Mouse (Mus musculus) MEL (cell line): ENCODE results near the gene Mnd1. TPM values are rescaled to one million over a fixed set of nuclear protein-coding genes. Genes with fewer than 3 reads are reported as not detected.

Source experiments
- DNase-seq: peaks from one replicate; pipeline ENCODE4 v3.0.0; 2011; ENCODE audit warnings: low read depth, low spot score
- H3K27ac ChIP-seq: 2 replicates; pipeline ENCODE4 v1.5.1; 2012; ENCODE audit warnings: low read depth, mild to moderate bottlenecking, control low read depth, low read length, moderate library complexity; ENCODE audit not compliant: control insufficient read depth
- H3K27me3 ChIP-seq, 2 experiments: fragments of 150-350 bp in 1 of 2; sonication (generic) in 1 of 2; 2 replicates each; pipeline ENCODE4 v1.6.1; 2012; ENCODE audit warnings: low read length in 2 of 2, mild to moderate bottlenecking in 2 of 2, improper control_type of control experiment in 1 of 2, moderate library complexity in 1 of 2; ENCODE audit not compliant: insufficient read depth in 2 of 2, control insufficient read depth in 1 of 2
- H3K36me3 ChIP-seq, 2 experiments: 2 replicates each; pipeline ENCODE4 v1.6.1; 2012 to 2014; ENCODE audit warnings: low read length in 2 of 2, improper control_type of control experiment in 1 of 2, inconsistent platforms in 1 of 2, mild to moderate bottlenecking in 1 of 2; ENCODE audit not compliant: insufficient read depth in 2 of 2, control insufficient read depth in 1 of 2
- H3K4me1 ChIP-seq, 2 experiments: fragments of 150-350 bp in 1 of 2; sonication (generic) in 1 of 2; 2 replicates each; pipeline ENCODE4 v1.6.1; 2012; ENCODE audit warnings: low read length in 2 of 2, improper control_type of control experiment in 1 of 2, mild to moderate bottlenecking in 1 of 2; ENCODE audit not compliant: insufficient read depth in 2 of 2, control insufficient read depth in 1 of 2
- H3K4me3 ChIP-seq, 2 experiments: fragments of 150-350 bp in 1 of 2; sonication (generic) in 1 of 2; 2 replicates each; pipeline ENCODE4 v1.5.1; 2012; ENCODE audit warnings: low read depth in 2 of 2, low read length in 2 of 2, mild to moderate bottlenecking in 2 of 2, moderate library complexity in 2 of 2, control low read depth in 1 of 2, improper control_type of control experiment in 1 of 2; ENCODE audit not compliant: control insufficient read depth in 1 of 2, insufficient read depth in 1 of 2
- H3K79me2 ChIP-seq: 2 replicates; pipeline ENCODE4 v1.6.1; 2012; ENCODE audit warnings: mild to moderate bottlenecking, low read length, moderate library complexity; ENCODE audit not compliant: control insufficient read depth, poor library complexity, insufficient read depth
- H3K9ac ChIP-seq: 2 replicates; pipeline ENCODE4 v1.6.1; 2012; ENCODE audit warnings: low read depth, mild to moderate bottlenecking, control low read depth, low read length, moderate library complexity; ENCODE audit not compliant: control insufficient read depth, poor library complexity, severe bottlenecking
- H3K9me3 ChIP-seq: fragments of 150-350 bp; sonication (generic); replicated peaks from 2 replicates; pipeline ENCODE4 v1.6.1; 2012; ENCODE audit warnings: mild to moderate bottlenecking, low read length, improper control_type of control experiment, moderate library complexity; ENCODE audit not compliant: insufficient read depth
- BHLHE40 ChIP-seq: IDR thresholded peaks from 2 replicates; pipeline ENCODE4 v1.6.1; 2012; ENCODE audit warnings: low read depth, mild to moderate bottlenecking, inconsistent platforms, low read length, improper control_type of control experiment, borderline replicate concordance
- CHD1 ChIP-seq: IDR thresholded peaks from 2 replicates; pipeline ENCODE4 v1.6.1; 2012; ENCODE audit warnings: low read depth, mild to moderate bottlenecking, inconsistent platforms, low read length, improper control_type of control experiment
- CHD2 ChIP-seq: IDR thresholded peaks from 2 replicates; pipeline ENCODE4 v1.6.1; 2011; ENCODE audit warnings: low read length, improper control_type of control experiment
- CTCF ChIP-seq, 3 experiments: IDR thresholded peaks in 2 of 3; conservative IDR thresholded peaks in 1 of 3; 2 replicates each; pipeline ENCODE4 v1.5.1; 2011 to 2012; ENCODE audit warnings: low read length in 3 of 3, low read depth in 2 of 3, mild to moderate bottlenecking in 2 of 3, improper control_type of control experiment in 1 of 3, inconsistent platforms in 1 of 3, mixed read lengths in 1 of 3, moderate library complexity in 1 of 3; ENCODE audit not compliant: control insufficient read depth in 1 of 3, insufficient read depth in 1 of 3, poor library complexity in 1 of 3, severe bottlenecking in 1 of 3
- HCFC1 ChIP-seq: IDR thresholded peaks from 2 replicates; pipeline ENCODE4 v1.6.1; 2012; ENCODE audit warnings: low read depth, mild to moderate bottlenecking, inconsistent platforms, low read length, improper control_type of control experiment, moderate library complexity
- JUND ChIP-seq: IDR thresholded peaks from 2 replicates; pipeline ENCODE4 v1.6.1; 2011; ENCODE audit warnings: low read depth, mild to moderate bottlenecking, improper control_type of control experiment, low read length
- MAFK ChIP-seq: IDR thresholded peaks from 2 replicates; pipeline ENCODE4 v1.6.1; 2011; ENCODE audit warnings: low read depth, mild to moderate bottlenecking, low read length, improper control_type of control experiment, borderline replicate concordance
- MXI1 ChIP-seq: IDR thresholded peaks from 2 replicates; pipeline ENCODE4 v1.6.1; 2011; ENCODE audit warnings: mild to moderate bottlenecking, low read depth, low read length, improper control_type of control experiment
- MYB ChIP-seq: IDR thresholded peaks from 2 replicates; pipeline ENCODE4 v1.6.1; 2011; ENCODE audit warnings: mild to moderate bottlenecking, low read depth, low read length, improper control_type of control experiment
- MYC ChIP-seq: IDR thresholded peaks from 2 replicates; pipeline ENCODE4 v1.6.1; 2011; ENCODE audit warnings: low read depth, mild to moderate bottlenecking, low read length, improper control_type of control experiment, moderate library complexity
- NELFE ChIP-seq: IDR thresholded peaks from 2 replicates; pipeline ENCODE4 v1.6.1; 2011; ENCODE audit warnings: low read depth, low read length, improper control_type of control experiment
- NRF1 ChIP-seq: IDR thresholded peaks from 2 replicates; pipeline ENCODE4 v1.6.1; 2014; ENCODE audit warnings: low read depth, mild to moderate bottlenecking, inconsistent platforms, low read length, improper control_type of control experiment, moderate library complexity; ENCODE audit not compliant: poor library complexity, insufficient read depth, severe bottlenecking
- POLR2A ChIP-seq, 2 experiments: IDR thresholded peaks; 2 replicates each; pipeline ENCODE4 v1.6.1; 2011 to 2012; ENCODE audit warnings: low read length in 2 of 2, mild to moderate bottlenecking in 2 of 2, control low read depth in 1 of 2, improper control_type of control experiment in 1 of 2, low read depth in 1 of 2, moderate library complexity in 1 of 2; ENCODE audit not compliant: control insufficient read depth in 1 of 2, insufficient read depth in 1 of 2, poor library complexity in 1 of 2
- POLR2AphosphoS5 ChIP-seq: IDR thresholded peaks from 2 replicates; pipeline ENCODE4 v1.6.1; 2012; ENCODE audit warnings: low read depth, borderline replicate concordance, mild to moderate bottlenecking, inconsistent platforms, low read length, moderate library complexity, mixed read lengths
- RAD21 ChIP-seq: IDR thresholded peaks from 2 replicates; pipeline ENCODE4 v1.6.1; 2011; ENCODE audit warnings: mild to moderate bottlenecking, low read depth, low read length, improper control_type of control experiment
- SIN3A ChIP-seq: IDR thresholded peaks from 2 replicates; pipeline ENCODE4 v1.6.1; 2012; ENCODE audit warnings: low read length, improper control_type of control experiment, inconsistent platforms
- SMC3 ChIP-seq: IDR thresholded peaks from 2 replicates; pipeline ENCODE4 v1.6.1; 2011; ENCODE audit warnings: low read depth, low read length, improper control_type of control experiment
- TCF12 ChIP-seq: IDR thresholded peaks from 2 replicates; pipeline ENCODE4 v1.6.1; 2014; ENCODE audit warnings: low read depth, mild to moderate bottlenecking, inconsistent platforms, low read length, improper control_type of control experiment, moderate library complexity
- UBTF ChIP-seq: IDR thresholded peaks from 2 replicates; pipeline ENCODE4 v1.6.1; 2012; ENCODE audit warnings: low read depth, mild to moderate bottlenecking, inconsistent platforms, low read length, improper control_type of control experiment, moderate library complexity, borderline replicate concordance; ENCODE audit not compliant: insufficient read depth
- USF2 ChIP-seq, 2 experiments: IDR thresholded peaks; 2 replicates each; pipeline ENCODE4 v1.6.1; 2011 to 2012; ENCODE audit warnings: improper control_type of control experiment in 2 of 2, low read length in 2 of 2, borderline replicate concordance in 1 of 2, inconsistent platforms in 1 of 2, low read depth in 1 of 2, mild to moderate bottlenecking in 1 of 2; ENCODE audit not compliant: insufficient read depth in 1 of 2
- ZMIZ1 ChIP-seq: IDR thresholded peaks from 2 replicates; pipeline ENCODE4 v1.6.1; 2012; ENCODE audit warnings: low read depth, mild to moderate bottlenecking, inconsistent platforms, low read length, improper control_type of control experiment, moderate library complexity
- ZNF384 ChIP-seq: IDR thresholded peaks from 2 replicates; pipeline ENCODE4 v1.6.1; 2012; ENCODE audit warnings: low read depth, mild to moderate bottlenecking, inconsistent platforms, low read length, improper control_type of control experiment
- polyA plus RNA-seq, 2 experiments: library from polyadenylated mRNA; stranded (reverse) in 1 of 2; unstranded in 1 of 2; fragments of >175 nt in 1 of 2; fragments of >200 nt in 1 of 2; gene quantifications; 2 replicates each; pipeline versions ENCODE4 v1.2.1 to v1.2.4; 2012; ENCODE audit warnings: low replicate concordance in 2 of 2, low read depth in 1 of 2; ENCODE audit not compliant: insufficient read length in 2 of 2, insufficient read depth in 1 of 2, missing spikeins in 1 of 2
- total RNA-seq: library from RNA; depleted of rRNA; stranded (reverse); fragments of 300-350 nt; gene quantifications from 2 replicates; pipeline ENCODE4 v1.2.3, GENCODE M21; 2012

Gene Mnd1
- total and polyA plus RNA-seq, 3 experiments, result 11.0 to 11.2 TPM; not detected in 1

DNA sequence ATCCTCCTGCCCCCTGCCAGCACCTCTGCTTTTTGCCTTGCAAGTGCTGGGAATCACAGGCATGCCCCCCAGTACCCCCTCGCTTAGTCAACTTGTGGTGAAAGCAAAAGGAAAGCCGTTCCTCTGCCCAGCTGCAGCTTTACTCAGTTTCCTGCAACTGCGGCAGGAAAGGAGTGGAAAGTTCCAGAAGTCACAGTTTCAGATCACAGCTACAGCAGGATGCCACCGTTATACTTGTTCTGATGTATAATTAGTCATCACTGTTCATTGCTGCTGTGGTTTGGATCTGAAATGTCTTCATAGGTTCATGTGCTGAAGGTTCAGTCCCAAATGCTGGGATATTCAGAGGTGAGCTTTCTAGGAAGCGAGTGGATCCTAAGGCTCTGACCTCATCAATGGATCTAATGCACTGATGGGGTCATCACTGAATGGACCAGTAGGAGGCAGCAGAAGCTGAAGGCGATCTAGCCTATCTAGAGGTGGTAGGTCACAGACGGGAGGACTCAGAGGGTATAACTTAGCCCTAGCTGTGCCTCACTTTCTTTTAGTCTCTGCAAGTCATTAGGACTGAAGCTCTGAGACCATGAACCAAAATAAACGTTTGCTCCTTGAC is 13.9 kb upstream of the Mnd1 start:
- TF ChIP-seq UBTF (no peak), USF2 (IDR thresholded peaks at IDR 0.05; ENCODE audit: borderline replicate concordance in 1 of 2, insufficient read depth in 1 of 2, low read depth in 1 of 2, low read length in 2 of 2) (no peak), MYB (no peak), NELFE (no peak), RAD21 (peak; percentile 19; the same call in 1 of the 2 replicates), ZNF384 (no peak), CTCF (IDR thresholded peaks at IDR 0.05 in 2 of 3, conservative IDR thresholded peaks at IDR 0.05 in 1 of 3; ENCODE audit: control insufficient read depth in 1 of 3, insufficient read depth in 1 of 3, low read depth in 2 of 3, low read length in 3 of 3, poor library complexity in 1 of 3, severe bottlenecking in 1 of 3) (peak in 2 of 3 experiments; percentile 14 to 41; a peak in 2 of 6 replicates), POLR2AphosphoS5 (no peak), SMC3 (peak; percentile 36), JUND (no peak), CHD1 (no peak)
- no peaks in the 10 kb centered on the region for H3K9me3 ChIP-seq
- H3K27ac ChIP-seq, result no peak overlapping the region
- no peaks in the 10 kb centered on the region for H3K27me3 ChIP-seq
- H3K9ac ChIP-seq, result no peak overlapping the region
- DNase-seq, result peak; percentile 14
- H3K4me1 ChIP-seq, result no peaks in the 10 kb centered on the region
- no peak overlapping the region for H3K4me3 ChIP-seq
- H3K36me3 ChIP-seq, result no peaks in the 10 kb centered on the region
- no peaks in the 10 kb centered on the region for H3K79me2 ChIP-seq

DNA sequence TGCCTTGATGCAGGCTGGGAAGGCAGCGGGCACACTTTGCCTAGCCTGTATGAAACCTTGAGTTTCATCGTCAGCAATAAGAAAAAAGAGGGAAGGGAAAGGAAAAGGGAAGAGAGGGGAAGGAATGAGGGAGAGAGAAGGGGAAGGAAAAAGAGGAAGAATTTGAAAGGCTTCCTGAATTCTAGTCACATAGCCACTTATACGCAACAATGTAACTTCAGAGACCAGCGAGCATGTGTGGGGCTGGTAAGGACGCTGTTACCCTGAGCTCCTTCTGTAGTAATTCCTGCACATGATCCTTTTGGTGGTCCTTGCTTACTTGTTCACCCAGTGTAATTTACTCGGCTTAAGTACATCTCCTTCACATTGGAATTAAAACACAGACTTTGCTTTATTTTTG is 13.4 kb upstream of the Mnd1 start:
- no peaks in the 10 kb centered on the region for H3K4me1 ChIP-seq
- no peaks in the 10 kb centered on the region for H3K9me3 ChIP-seq
- H3K79me2 ChIP-seq, result no peaks in the 10 kb centered on the region
- H3K27me3 ChIP-seq, result no peaks in the 10 kb centered on the region
- H3K36me3 ChIP-seq, result no peaks in the 10 kb centered on the region
- DNase-seq, result no peak
- H3K9ac ChIP-seq, result no peak overlapping the region
- H3K27ac ChIP-seq, result no peak overlapping the region
- TF ChIP-seq MAFK, result no peak
- no peak for TF ChIP-seq SMC3
- no peak for TF ChIP-seq POLR2A (IDR thresholded peaks at IDR 0.05; ENCODE audit: control insufficient read depth in 1 of 2, insufficient read depth in 1 of 2, low read depth in 1 of 2, low read length in 2 of 2, poor library complexity in 1 of 2)
- no peak for TF ChIP-seq NELFE
- no peak for TF ChIP-seq HCFC1
- no peak for TF ChIP-seq NRF1
- no peak for TF ChIP-seq TCF12
- no peak for TF ChIP-seq SIN3A
- no peak for TF ChIP-seq BHLHE40
- no peak for TF ChIP-seq ZNF384
- no peak for TF ChIP-seq MYC
- no peak for TF ChIP-seq CHD2
- no peak for TF ChIP-seq MXI1
- no peak for TF ChIP-seq ZMIZ1
- H3K4me3 ChIP-seq, result no peak overlapping the region
